Comparison of ENCODE assay signal across 12 mouse cellular contexts in genomic region chr8:113721459-113721858, GRCm38 (mm10).
A peak's percentile ranks its signal among the peaks of the same experiment; 100 is the strongest.
DNase-seq lines count a peak whose midpoint lies in the region; ATAC-seq and TF ChIP-seq lines count a peak whose summit lies in the region.
"Had no signal": no experiment of that assay in that cellular context is flagged by ENCODE, and none has a peak within 500 bp of the region (broad histone marks: within the 10 kb centered on the region; RNA-seq: fewer than 3 reads in every experiment).

No protein-coding gene starts in this region.

- no peak for TF ChIP-seq POLR2A in myocyte (IDR thresholded peaks at IDR 0.05; ENCODE audit: insufficient read length, low read depth)

- intact Hi-C loops in left cerebral cortex, postnatal 25 days (cut with DNase I): no loop called here
- intact Hi-C loops in left cerebral cortex, postnatal 36 days (cut with DNase I): no loop called here

- H3ac ChIP-seq in myocyte (ENCODE audit: control insufficient read depth, insufficient read length): no peak overlapping the region

- no peak overlapping the region for H3K27ac ChIP-seq in kidney, postnatal 0 days
- H3K27ac ChIP-seq: liver, embryonic 15.5 days; neural tube, embryonic 12.5 days had no signal

- no peak for TF ChIP-seq CTCF in kidney, postnatal 0 days (IDR thresholded peaks at IDR 0.05; ENCODE audit: low read depth)

- H3K4me2 ChIP-seq in kidney, postnatal 0 days (ENCODE audit: low read length): no peak overlapping the region
- peak overlapping the region; percentile 46 for H3K4me2 ChIP-seq in myocyte (ENCODE audit: low read depth)
- H3K4me2 ChIP-seq: liver, embryonic 15.5 days; neural tube, embryonic 12.5 days had no signal

- no peak overlapping the region for H3K9ac ChIP-seq in kidney, postnatal 0 days (ENCODE audit: low read depth, low read length)
- H3K9ac ChIP-seq: liver, embryonic 15.5 days; neural tube, embryonic 12.5 days had no signal

- H3K27me3 ChIP-seq in kidney, postnatal 0 days (ENCODE audit: insufficient read depth, low read length): no peaks in the 10 kb centered on the region
- H3K27me3 ChIP-seq in myocyte (ENCODE audit: control insufficient read depth, insufficient read depth, insufficient read length): no peaks in the 10 kb centered on the region
- H3K27me3 ChIP-seq: liver, embryonic 15.5 days; neural tube, embryonic 12.5 days had no signal

- H3K4me3 ChIP-seq in kidney, postnatal 0 days (replicated peaks; ENCODE audit: low read depth, low read length): no peak overlapping the region
- no peak overlapping the region for H3K4me3 ChIP-seq in myocyte
- H3K4me3 ChIP-seq: liver, embryonic 15.5 days; neural tube, embryonic 12.5 days had no signal

- H3K79me2 ChIP-seq in myocyte (ENCODE audit: control insufficient read depth, insufficient read depth): no peaks in the 10 kb centered on the region

- ATAC-seq in kidney, postnatal 0 days (replicated peaks; ENCODE audit: low FRiP score, low read depth): no peak

- H3K4me1 ChIP-seq in kidney, postnatal 0 days (replicated peaks; ENCODE audit: insufficient read depth, low read length): 0 out of 2 replicates have a peak, but pooled peaks cover 2% of the 10 kb centered on the region
- H3K4me1 ChIP-seq: liver, embryonic 15.5 days; neural tube, embryonic 12.5 days had no signal

- DNase-seq in cerebellum, postnatal 14 days: peak; percentile 26 to 27
- no peak for DNase-seq in cerebellum, adult 9-10 months
- DNase-seq in left cerebral cortex, postnatal 25 days (ENCODE audit: low spot score in 2 of 2): peak; percentile 3 to 19
- no peak for DNase-seq in left cerebral cortex, postnatal 36 days (ENCODE audit: low spot score in 2 of 2)
- DNase-seq in kidney, postnatal 0 days (ENCODE audit: low spot score): peak; percentile 11
- no peak for DNase-seq in ovary, postnatal 10 days (ENCODE audit: low spot score)
- no peak for DNase-seq in urinary bladder, postnatal 25 days (ENCODE audit: low spot score)
- DNase-seq: cerebellum, adult 9-11 months; heart, postnatal 4 days had no signal

- no peaks in the 10 kb centered on the region for H3K9me3 ChIP-seq in kidney, postnatal 0 days (replicated peaks; ENCODE audit: low read length)
- H3K9me3 ChIP-seq: liver, embryonic 15.5 days; neural tube, embryonic 12.5 days had no signal

- no peaks in the 10 kb centered on the region for H3K36me3 ChIP-seq in kidney, postnatal 0 days (ENCODE audit: insufficient read depth, low read length)
- no peaks in the 10 kb centered on the region for H3K36me3 ChIP-seq in myocyte (ENCODE audit: control insufficient read depth, insufficient read depth)
- H3K36me3 ChIP-seq: liver, embryonic 15.5 days; neural tube, embryonic 12.5 days had no signal

- WGBS in kidney, postnatal 0 days: 28% methylated on average over 13 of the region's 13 CpGs

TF ChIP-seq in myocyte, 11 proteins besides CTCF, POLR2A, EP300 and RAD21:
- TF ChIP-seq MYOD1 (IDR thresholded peaks at IDR 0.05; ENCODE audit: control insufficient read depth in 1 of 3, insufficient read length in 2 of 3, low read depth in 2 of 3) (no peak), TCF12 (IDR thresholded peaks at IDR 0.05; ENCODE audit: insufficient read depth, poor library complexity, severe bottlenecking) (no peak), MYOG (IDR thresholded peaks at IDR 0.05; ENCODE audit: control insufficient read depth in 1 of 3, insufficient read depth in 1 of 3, insufficient read length in 2 of 3, low read depth in 2 of 3) (no peak)
TF ChIP-seq in myocyte: peak in this region for 0.

Comparison
In these comparisons a context has a peak if more than half of its experiments do, and no peak if none do; other contexts are left out.
1. DNase-seq: peak in cerebellum, postnatal 14 days (2 of 2), left cerebral cortex, postnatal 25 days (2 of 2) and kidney, postnatal 0 days (single experiment); none in cerebellum, adult 9-10 months (single experiment), left cerebral cortex, postnatal 36 days (0 of 2), ovary, postnatal 10 days (single experiment) and urinary bladder, postnatal 25 days (single experiment).